ENCODE assay signal across 21 mouse cellular contexts in genomic region chrX:162407291-162407690, GRCm38 (mm10).
"Had no signal": no experiment of that assay in that cellular context is flagged by ENCODE, and none has a peak within 500 bp of the region (broad histone marks: within the 10 kb centered on the region; RNA-seq: fewer than 3 reads in every experiment).

No protein-coding gene starts in this region.

- H3K9ac ChIP-seq: limb, embryonic 13.5 days; liver, embryonic 12.5 days; liver, embryonic 15.5 days; lung, embryonic 15.5 days; midbrain, embryonic 13.5 days; neural tube, embryonic 13.5 days had no signal

- DNase-seq: kidney, postnatal 25 days; layer of hippocampus, adult 9-11 months; liver; lung, adult 18-20 months; lung, postnatal 10 days; lung, postnatal 36 days; thymus, adult 18-20 months; thymus, postnatal 36 days had no signal

- H3K4me2 ChIP-seq: limb, embryonic 13.5 days; liver, embryonic 12.5 days; liver, embryonic 15.5 days; lung, embryonic 15.5 days; midbrain, embryonic 13.5 days; neural tube, embryonic 13.5 days had no signal

- H3K9me3 ChIP-seq: limb, embryonic 10.5 days; limb, embryonic 13.5 days; liver, embryonic 12.5 days; liver, embryonic 15.5 days; lung, embryonic 15.5 days; megakaryocyte, embryonic 14.5 days; midbrain, embryonic 10.5 days; midbrain, embryonic 13.5 days; neural tube, embryonic 13.5 days had no signal

- H3K27me3 ChIP-seq: lung, embryonic 15.5 days had no signal

- ATAC-seq: liver, embryonic 12.5 days; midbrain, embryonic 13.5 days; midbrain, embryonic 16.5 days had no signal

- H3K27ac ChIP-seq: kidney, postnatal 0 days; layer of hippocampus, adult 2 months; limb, embryonic 10.5 days; limb, embryonic 13.5 days; liver, embryonic 12.5 days; liver, embryonic 15.5 days; lung, embryonic 15.5 days; midbrain, embryonic 10.5 days; midbrain, embryonic 13.5 days; neural tube, embryonic 13.5 days had no signal

- H3K4me3 ChIP-seq: layer of hippocampus, adult 2 months; limb, embryonic 10.5 days; limb, embryonic 13.5 days; liver, embryonic 12.5 days; liver, embryonic 15.5 days; lung, embryonic 15.5 days; megakaryocyte, embryonic 14.5 days; midbrain, embryonic 10.5 days; midbrain, embryonic 13.5 days; myocyte; neural tube, embryonic 13.5 days had no signal

- H3K4me1 ChIP-seq: limb, embryonic 10.5 days; limb, embryonic 13.5 days; liver, embryonic 12.5 days; liver, embryonic 15.5 days; lung, embryonic 15.5 days; megakaryocyte, embryonic 14.5 days; midbrain, embryonic 10.5 days; midbrain, embryonic 13.5 days; neural tube, embryonic 13.5 days had no signal

- H3K36me3 ChIP-seq: limb, embryonic 10.5 days; limb, embryonic 13.5 days; liver, embryonic 12.5 days; liver, embryonic 15.5 days; lung, embryonic 15.5 days; midbrain, embryonic 10.5 days; midbrain, embryonic 13.5 days; neural tube, embryonic 13.5 days had no signal
